ENCODE assay signal across 7 mouse cellular contexts in the genomic region with DNA sequence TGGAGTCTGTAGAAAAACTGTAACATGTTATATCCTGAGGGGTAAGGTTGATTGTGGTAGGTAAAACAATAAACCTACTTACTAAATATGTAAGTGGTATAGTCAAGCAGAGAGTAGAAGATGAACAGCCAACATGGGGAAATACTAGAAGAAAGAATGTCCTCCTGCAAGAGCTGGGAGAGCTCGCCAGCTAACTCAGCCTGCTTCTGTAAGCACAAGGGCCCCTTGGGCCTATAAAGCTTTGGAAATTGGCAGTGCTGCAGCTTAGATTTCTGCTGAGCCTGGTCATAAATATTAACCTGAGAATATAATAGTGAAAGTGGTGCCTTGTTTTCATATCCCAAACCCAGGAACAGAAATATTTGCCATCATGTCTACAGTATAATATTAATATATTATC.
DNase-seq lines count a peak whose midpoint lies in the region; ATAC-seq and TF ChIP-seq lines count a peak whose summit lies in the region.
"Not testable (repeated sequence)": the region's sequence is repeated elsewhere in the genome, so short reads cannot be mapped to it uniquely, and the experiment has no call there.

No protein-coding gene starts in this region.

- not testable (repeated sequence) for TF ChIP-seq CTCF in gastrocnemius, adult 2 months (IDR thresholded peaks at IDR 0.05)

- H3K4me3 ChIP-seq in embryonic facial prominence, embryonic 14.5 days (ENCODE audit: low read depth, low read length); gastrocnemius, adult 2 months; limb, embryonic 13.5 days; limb, embryonic 15.5 days: not testable (repeated sequence)

- H3K9ac ChIP-seq in embryonic facial prominence, embryonic 14.5 days (ENCODE audit: low read depth, low read length); limb, embryonic 13.5 days; limb, embryonic 15.5 days: not testable (repeated sequence)

- not testable (repeated sequence) for H3K36me3 ChIP-seq in embryonic facial prominence, embryonic 14.5 days (ENCODE audit: control insufficient read depth, insufficient read depth, low read length); limb, embryonic 13.5 days; limb, embryonic 15.5 days

- not testable (repeated sequence) for H3K27me3 ChIP-seq in embryonic facial prominence, embryonic 14.5 days (replicated peaks; ENCODE audit: control insufficient read depth, insufficient read depth, low read length); limb, embryonic 13.5 days; limb, embryonic 15.5 days

- not testable (repeated sequence) for ATAC-seq in embryonic facial prominence, embryonic 14.5 days (ENCODE audit: low read depth)
- peak; percentile 60 for ATAC-seq in limb, embryonic 13.5 days (ENCODE audit: low FRiP score, low read depth)
- ATAC-seq in limb, embryonic 15.5 days (ENCODE audit: insufficient number of reproducible peaks, low FRiP score, low TSS enrichment, low read depth), result peak; percentile 35; the same call in 1 of the 2 replicates

- intact Hi-C loops in gastrocnemius, adult 2 months (cut with DNase I), result not testable (repeated sequence)

- H3K4me2 ChIP-seq in embryonic facial prominence, embryonic 14.5 days (ENCODE audit: low read depth, low read length); limb, embryonic 15.5 days: not testable (repeated sequence)
- peak overlapping the region; percentile 38; the same call in 1 of the 2 replicates for H3K4me2 ChIP-seq in limb, embryonic 13.5 days (replicated peaks)

- 43% methylated on average over 1 of the region's 1 CpGs for WGBS in embryonic facial prominence, embryonic 14.5 days
- 17% methylated on average over 1 of the region's 1 CpGs for WGBS in limb, embryonic 13.5 days
- WGBS in limb, embryonic 15.5 days, result 13% methylated on average over 1 of the region's 1 CpGs

- not testable (repeated sequence) for H3K4me1 ChIP-seq in embryonic facial prominence, embryonic 14.5 days (ENCODE audit: control insufficient read depth, insufficient read depth, low read length); limb, embryonic 15.5 days
- H3K4me1 ChIP-seq in limb, embryonic 13.5 days, result peaks cover 19% of the 10 kb centered on the region

- peak; percentile 38 for DNase-seq in adrenal gland, postnatal 10 days
- DNase-seq in embryonic facial prominence, embryonic 14.5 days (ENCODE audit: low spot score), result peak; percentile 54
- peak; percentile 50 for DNase-seq in gastrocnemius, adult 2 months
- peak; percentile 12 for DNase-seq in gastrocnemius, postnatal 25 days
- peak; percentile 16 for DNase-seq in urinary bladder, postnatal 14 days (ENCODE audit: low spot score)

- H3K27ac ChIP-seq in embryonic facial prominence, embryonic 14.5 days (replicated peaks; ENCODE audit: low read depth, low read length); limb, embryonic 13.5 days; limb, embryonic 15.5 days: not testable (repeated sequence)
- H3K27ac ChIP-seq in gastrocnemius, adult 2 months, result peak overlapping the region; percentile 77

- H3K9me3 ChIP-seq in embryonic facial prominence, embryonic 14.5 days (ENCODE audit: control insufficient read depth, low read length); limb, embryonic 13.5 days; limb, embryonic 15.5 days: not testable (repeated sequence)
